In the genomic region with DNA sequence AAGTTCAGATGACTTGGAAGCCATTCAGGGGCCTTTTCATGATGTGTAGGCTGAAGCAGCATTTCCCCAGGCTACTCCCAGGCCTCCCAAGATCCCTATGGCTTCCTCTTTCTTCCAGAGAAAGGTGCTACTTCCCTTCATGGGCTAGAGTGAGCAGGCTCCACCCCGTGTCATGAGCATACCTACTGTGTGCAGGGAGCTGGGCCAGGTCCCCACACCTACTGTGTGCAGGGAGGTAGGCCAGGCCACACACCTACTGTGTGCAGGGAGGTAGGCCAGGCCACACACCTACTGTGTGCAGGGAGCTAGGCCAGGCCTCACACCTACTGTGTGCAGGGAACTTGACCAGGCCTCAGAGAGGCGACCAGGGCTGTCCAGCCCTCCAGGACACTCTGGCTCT, we compare ENCODE assay signal across 21 mouse cellular contexts. TPM values are rescaled to one million over a fixed set of nuclear protein-coding genes. Genes with fewer than 3 reads are reported as not detected.
DNase-seq lines count a peak whose midpoint lies in the region; ATAC-seq and TF ChIP-seq lines count a peak whose summit lies in the region.
"Had no signal": no experiment of that assay in that cellular context is flagged by ENCODE, and none has a peak within 500 bp of the region (broad histone marks: within the 10 kb centered on the region; RNA-seq: fewer than 3 reads in every experiment).

No protein-coding gene starts in this region.

- H3K4me1 ChIP-seq in forebrain, embryonic 10.5 days = peaks cover 93% of the 10 kb centered on the region
- H3K4me1 ChIP-seq in forebrain, embryonic 13.5 days = peaks cover 48% of the 10 kb centered on the region
- H3K4me1 ChIP-seq in hindbrain, embryonic 12.5 days = peaks cover 70% of the 10 kb centered on the region
- peaks cover 29% of the 10 kb centered on the region for H3K4me1 ChIP-seq in hindbrain, embryonic 14.5 days (replicated peaks; ENCODE audit: control insufficient read depth, insufficient read depth, low read length)
- H3K4me1 ChIP-seq in CH12.LX (ENCODE audit: control insufficient read depth in 1 of 2, insufficient read depth in 2 of 2) = peaks cover 0 to 26% of the 10 kb centered on the region in 2 experiments; a peak in 2 of 4 replicates
- H3K4me1 ChIP-seq in limb, embryonic 10.5 days = peaks cover 77% of the 10 kb centered on the region

- H3K9ac ChIP-seq in forebrain, embryonic 13.5 days = no peak overlapping the region
- no peak overlapping the region for H3K9ac ChIP-seq in hindbrain, embryonic 12.5 days
- no peak overlapping the region for H3K9ac ChIP-seq in hindbrain, embryonic 14.5 days
- no peak overlapping the region for H3K9ac ChIP-seq in CH12.LX (ENCODE audit: insufficient read depth, low read depth)
- H3K9ac ChIP-seq: forebrain, embryonic 15.5 days had no signal

- no peak overlapping the region for H3K4me2 ChIP-seq in forebrain, embryonic 13.5 days
- H3K4me2 ChIP-seq in hindbrain, embryonic 12.5 days (replicated peaks) = no peak overlapping the region
- H3K4me2 ChIP-seq in hindbrain, embryonic 14.5 days (replicated peaks) = no peak overlapping the region
- no peak overlapping the region for H3K4me2 ChIP-seq in CH12.LX (ENCODE audit: insufficient read depth, low read depth, poor library complexity, severe bottlenecking)
- H3K4me2 ChIP-seq: forebrain, embryonic 15.5 days had no signal

- no peaks in the 10 kb centered on the region for H3K79me2 ChIP-seq in CH12.LX (replicated peaks; ENCODE audit: control insufficient read depth, extremely low read depth, insufficient read depth, poor library complexity, severe bottlenecking)

- no peaks in the 10 kb centered on the region for H3K36me3 ChIP-seq in forebrain, embryonic 10.5 days (replicated peaks)
- H3K36me3 ChIP-seq in forebrain, embryonic 13.5 days (ENCODE audit: poor library complexity, severe bottlenecking) = no peaks in the 10 kb centered on the region
- no peaks in the 10 kb centered on the region for H3K36me3 ChIP-seq in hindbrain, embryonic 12.5 days
- H3K36me3 ChIP-seq in hindbrain, embryonic 14.5 days (replicated peaks; ENCODE audit: control insufficient read depth, insufficient read depth) = no peaks in the 10 kb centered on the region
- no peaks in the 10 kb centered on the region for H3K36me3 ChIP-seq in CH12.LX (replicated peaks in 1 of 2; ENCODE audit: control insufficient read depth in 1 of 2, insufficient read depth in 1 of 2, low read length in 1 of 2)
- no peaks in the 10 kb centered on the region for H3K36me3 ChIP-seq in limb, embryonic 10.5 days
- H3K36me3 ChIP-seq: forebrain, embryonic 15.5 days; heart, embryonic 10.5 days had no signal

- no peak for ATAC-seq in forebrain, embryonic 13.5 days
- no peak for ATAC-seq in hindbrain, embryonic 12.5 days (ENCODE audit: low FRiP score)
- ATAC-seq in hindbrain, embryonic 14.5 days (ENCODE audit: low FRiP score) = no peak
- ATAC-seq: activated CD4-positive, CD25-positive, alpha-beta regulatory T cell, adult 4 months; CD4-positive, CD25-positive, alpha-beta regulatory T cell, adult 4 months; forebrain, embryonic 15.5 days; inflammation-experienced regulatory T-cells, adult 6 months; Patski had no signal

- no peak for TF ChIP-seq CTCF in CH12.LX (conservative IDR thresholded peaks at IDR 0.05 in 1 of 2, IDR thresholded peaks at IDR 0.05 in 1 of 2; ENCODE audit: low read depth in 2 of 2, low read length in 2 of 2)
- no peak for TF ChIP-seq CTCF in layer of hippocampus, adult 2 months (conservative IDR thresholded peaks at IDR 0.05)

- no peak for TF ChIP-seq RAD21 in CH12.LX (IDR thresholded peaks at IDR 0.05; ENCODE audit: low read depth, low read length)

- no peaks in the 10 kb centered on the region for H3K9me3 ChIP-seq in forebrain, embryonic 10.5 days
- no peaks in the 10 kb centered on the region for H3K9me3 ChIP-seq in forebrain, embryonic 13.5 days (replicated peaks)
- H3K9me3 ChIP-seq in hindbrain, embryonic 12.5 days (replicated peaks) = no peaks in the 10 kb centered on the region
- no peaks in the 10 kb centered on the region for H3K9me3 ChIP-seq in hindbrain, embryonic 14.5 days (ENCODE audit: control insufficient read depth, low read length)
- H3K9me3 ChIP-seq in CH12.LX (replicated peaks; ENCODE audit: low read length) = no peaks in the 10 kb centered on the region
- no peaks in the 10 kb centered on the region for H3K9me3 ChIP-seq in limb, embryonic 10.5 days (replicated peaks)
- H3K9me3 ChIP-seq: forebrain, embryonic 15.5 days; heart, embryonic 10.5 days had no signal

- peaks cover 58% of the 10 kb centered on the region for H3K27me3 ChIP-seq in forebrain, embryonic 10.5 days (ENCODE audit: poor library complexity, severe bottlenecking)
- peaks cover 17% of the 10 kb centered on the region; the same call in 1 of the 2 replicates for H3K27me3 ChIP-seq in forebrain, embryonic 13.5 days
- H3K27me3 ChIP-seq in hindbrain, embryonic 12.5 days = peaks cover 13% of the 10 kb centered on the region
- H3K27me3 ChIP-seq in hindbrain, embryonic 14.5 days (ENCODE audit: control insufficient read depth, insufficient read depth, low read length) = no peaks in the 10 kb centered on the region
- H3K27me3 ChIP-seq in CH12.LX (replicated peaks) = peaks cover 19% of the 10 kb centered on the region
- peaks cover 37% of the 10 kb centered on the region; the same call in 1 of the 2 replicates for H3K27me3 ChIP-seq in limb, embryonic 10.5 days (ENCODE audit: low read depth, poor library complexity, severe bottlenecking)

- no peak for DNase-seq in forebrain, embryonic 10.5 days (ENCODE audit: extremely low spot score, low spot score)
- DNase-seq in hindbrain, embryonic 14.5 days (ENCODE audit: low spot score) = no peak
- no peak for DNase-seq in CH12.LX (ENCODE audit: extremely low read depth)
- no peak for DNase-seq in limb, embryonic 10.5 days (ENCODE audit: low spot score)
- DNase-seq in layer of hippocampus, adult 2 months (ENCODE audit: low spot score in 2 of 2) = no peak
- DNase-seq: adrenal gland, postnatal 14 days; B cell, adult 2 months; cerebellum, adult 18-20 months; cerebellum, adult 9-11 months; cerebellum, postnatal 36 days; heart, adult 18-20 months; heart, postnatal 14 days; kidney, adult 11 months had no signal

- in situ Hi-C loops in CH12.LX (cut with MboI; ENCODE audit: low pct_ligation_motif_present, low pct_unique_long_range_greater_than_20kb, low sequenced_read_pairs) = no loop called here

- dilution Hi-C loops in CH12.LX (cut with MboI; ENCODE audit: extremely low pct_ligation_motif_present, extremely low pct_unique_long_range_greater_than_20kb, low sequenced_read_pairs) = no loop called here

- TF ChIP-seq EP300 in CH12.LX (IDR thresholded peaks at IDR 0.05; ENCODE audit: low read length) = no peak

- no peak overlapping the region for H3K4me3 ChIP-seq in forebrain, embryonic 10.5 days
- H3K4me3 ChIP-seq in forebrain, embryonic 13.5 days = no peak overlapping the region
- H3K4me3 ChIP-seq in hindbrain, embryonic 12.5 days = no peak overlapping the region
- H3K4me3 ChIP-seq in hindbrain, embryonic 14.5 days (replicated peaks; ENCODE audit: low read length) = no peak overlapping the region
- H3K4me3 ChIP-seq in CH12.LX (replicated peaks in 1 of 3; ENCODE audit: low read depth in 2 of 3, low read length in 2 of 3, poor library complexity in 1 of 3) = no peak overlapping the region
- no peak overlapping the region for H3K4me3 ChIP-seq in limb, embryonic 10.5 days
- no peak overlapping the region for H3K4me3 ChIP-seq in layer of hippocampus, adult 2 months
- H3K4me3 ChIP-seq: forebrain, embryonic 15.5 days; heart, embryonic 10.5 days had no signal

- WGBS in forebrain, embryonic 10.5 days = 82% methylated on average over 2 of the region's 2 CpGs
- 75% methylated on average over 2 of the region's 2 CpGs for WGBS in forebrain, embryonic 13.5 days
- 69% methylated on average over 2 of the region's 2 CpGs for WGBS in hindbrain, embryonic 12.5 days
- WGBS in hindbrain, embryonic 14.5 days = 76% methylated on average over 2 of the region's 2 CpGs
- WGBS in limb, embryonic 10.5 days = 92% methylated on average over 2 of the region's 2 CpGs

- peak overlapping the region; percentile 86 for H3K27ac ChIP-seq in forebrain, embryonic 10.5 days
- H3K27ac ChIP-seq in forebrain, embryonic 13.5 days = no peak overlapping the region
- H3K27ac ChIP-seq in hindbrain, embryonic 12.5 days = peak overlapping the region; percentile 4; the same call in 1 of the 2 replicates
- no peak overlapping the region for H3K27ac ChIP-seq in hindbrain, embryonic 14.5 days
- no peak overlapping the region for H3K27ac ChIP-seq in CH12.LX (ENCODE audit: insufficient read depth, low read depth)
- H3K27ac ChIP-seq in limb, embryonic 10.5 days = peak overlapping the region; percentile 20; the same call in 1 of the 2 replicates
- no peak overlapping the region for H3K27ac ChIP-seq in layer of hippocampus, adult 2 months
- H3K27ac ChIP-seq: forebrain, embryonic 15.5 days had no signal

- no peak for TF ChIP-seq POLR2A in CH12.LX (IDR thresholded peaks at IDR 0.05; ENCODE audit: low read depth, low read length)

TF ChIP-seq in CH12.LX, 34 proteins besides CTCF, POLR2A, EP300 and RAD21 (continues in another document):
- TF ChIP-seq JUND (conservative IDR thresholded peaks at IDR 0.05; ENCODE audit: low read depth, low read length) (no peak), BHLHE40 (IDR thresholded peaks at IDR 0.05; ENCODE audit: low read depth, low read length) (no peak)

RNA-seq across cellular contexts. Expression of gene Mvk, which starts 20.5 kb away (rescaled TPM):
- 55.5 and 62.0 TPM in 2 replicates for polyA plus RNA-seq in forebrain, embryonic 10.5 days (2016; fragmentation: Nextera tagmentation; extraction: Ambion mirVana)
- polyA plus RNA-seq in forebrain, embryonic 13.5 days (2015; fragmentation: Nextera tagmentation; extraction: Ambion mirVana) = 44.4 and 50.7 TPM in 2 replicates
- polyA plus RNA-seq in hindbrain, embryonic 12.5 days (2016; fragmentation: Nextera tagmentation; extraction: Ambion mirVana) = 50.6 and 51.2 TPM in 2 replicates
- 76.9 and 81.2 TPM in 2 replicates for polyA plus RNA-seq in hindbrain, embryonic 14.5 days (2014; fragmentation: Nextera tagmentation; extraction: Ambion mirVana)
- total RNA-seq in CH12.LX (2012; rRNA removed) (21.4 and 24.2 TPM in 2 replicates), CH12.LX (2014; rRNA removed) (26.3 and 27.9 TPM in 2 replicates)
- 20.1 and 21.0 TPM in 2 replicates for polyA plus RNA-seq in CH12.LX (2012; ENCODE audit: insufficient read length, low read depth)
- 50.6 and 55.2 TPM in 2 replicates for polyA plus RNA-seq in limb, embryonic 10.5 days (2016; fragmentation: Nextera tagmentation; extraction: Ambion mirVana)
- 10 to 100 TPM; 24.8 to 25.7 TPM for total RNA-seq in layer of hippocampus, adult 2 months (2021)

RNA-seq across cellular contexts. Expression of gene Mmab, which starts 20.7 kb away (rescaled TPM):
- polyA plus RNA-seq in forebrain, embryonic 10.5 days (2016; fragmentation: Nextera tagmentation; extraction: Ambion mirVana) = 31.0 and 32.4 TPM in 2 replicates
- polyA plus RNA-seq in forebrain, embryonic 13.5 days (2015; fragmentation: Nextera tagmentation; extraction: Ambion mirVana) = 18.9 and 20.8 TPM in 2 replicates
- polyA plus RNA-seq in hindbrain, embryonic 12.5 days (2016; fragmentation: Nextera tagmentation; extraction: Ambion mirVana) = 27.3 and 31.5 TPM in 2 replicates
- polyA plus RNA-seq in hindbrain, embryonic 14.5 days (2014; fragmentation: Nextera tagmentation; extraction: Ambion mirVana) = 30.7 and 30.8 TPM in 2 replicates
- total RNA-seq in CH12.LX (2012; rRNA removed) (9.5 and 10.9 TPM in 2 replicates), CH12.LX (2014; rRNA removed) (8.3 and 9.3 TPM in 2 replicates)
- polyA plus RNA-seq in CH12.LX (2012; ENCODE audit: insufficient read length, low read depth) = 14.4 and 15.2 TPM in 2 replicates
- 29.3 and 34.7 TPM in 2 replicates for polyA plus RNA-seq in limb, embryonic 10.5 days (2016; fragmentation: Nextera tagmentation; extraction: Ambion mirVana)
- 10 to 100 TPM; 18.6 to 20.4 TPM for total RNA-seq in layer of hippocampus, adult 2 months (2021)

Comparison
In these comparisons a context has a peak if more than half of its experiments do, and no peak if none do; other contexts are left out.
1. H3K27ac ChIP-seq: peak in forebrain, embryonic 10.5 days (single experiment), hindbrain, embryonic 12.5 days (single experiment) and limb, embryonic 10.5 days (single experiment); none in forebrain, embryonic 13.5 days (single experiment), hindbrain, embryonic 14.5 days (single experiment), CH12.LX (single experiment) and layer of hippocampus, adult 2 months (single experiment).